Mouse (Mus musculus): ENCODE data around the gene Ctsll3.

Gene Ctsll3

GRCm38 (mm10) chr13:60802749-60803148 is at the start of gene Ctsll3:
TSS of gene Ctsll3 (minus strand) at chr13:60802849.
- DNase-seq (ENCODE audit: low read depth, low spot score), result no peak

GRCm38 (mm10) chr13:60848241-60849120 is 45.8 kb upstream of the Ctsll3 start:
- DNase-seq (ENCODE audit: low read depth, low spot score), result no peak

GRCm38 (mm10) chr13:60843153-60843552 is 40.5 kb upstream of the Ctsll3 start:
- DNase-seq (ENCODE audit: low read depth, low spot score), result no peak

GRCm38 (mm10) chr13:60842703-60843102 is 40.1 kb upstream of the Ctsll3 start:
- DNase-seq (ENCODE audit: low read depth, low spot score), result no peak

DNA sequence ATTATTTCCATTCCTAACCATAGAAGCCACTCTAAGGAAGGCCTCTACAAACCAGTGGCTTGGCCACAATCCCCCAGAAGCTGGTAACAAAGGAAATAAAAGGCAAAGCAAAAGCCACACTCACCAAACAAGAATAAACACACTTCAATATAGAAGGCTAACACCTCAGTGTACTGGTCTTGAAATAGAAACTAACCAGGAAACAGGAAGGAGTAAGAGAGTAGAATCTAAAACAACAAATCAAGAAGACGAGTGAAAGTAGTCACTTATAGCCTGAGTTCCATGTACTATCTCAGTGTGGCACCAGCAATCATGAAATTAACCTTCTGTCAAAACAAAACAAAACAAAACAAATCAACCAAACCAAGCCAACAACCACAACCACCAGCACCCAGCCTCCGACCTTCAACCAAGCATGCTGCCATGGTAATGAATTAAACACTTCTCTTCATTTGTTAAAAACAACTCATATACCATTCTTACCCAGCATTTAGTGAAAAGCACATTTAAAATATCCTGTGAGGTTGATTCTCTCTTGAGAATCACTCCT is 36.8 kb upstream of the Ctsll3 start:
- DNase-seq (ENCODE audit: low read depth, low spot score), result no peak

DNA sequence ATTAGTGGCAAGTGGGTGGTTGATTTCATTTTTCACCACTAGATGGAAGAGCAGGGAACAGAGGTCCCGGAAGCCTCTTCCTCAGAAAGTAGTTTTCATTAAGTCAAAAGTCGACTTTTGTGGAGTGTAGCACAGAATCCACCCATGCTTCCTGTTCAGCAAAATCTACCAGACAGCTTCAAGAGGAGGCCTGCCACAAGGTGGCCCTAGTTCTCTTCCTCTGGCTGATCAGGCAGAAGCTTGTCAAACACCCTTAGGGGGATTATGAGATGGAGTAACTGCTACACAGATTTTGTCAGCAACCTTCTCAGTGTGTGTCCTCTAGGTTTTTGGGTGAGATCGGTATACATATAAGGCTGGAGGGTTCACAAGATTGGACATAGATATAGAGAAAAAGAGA is 23.4 kb upstream of the Ctsll3 start:
- DNase-seq (ENCODE audit: low read depth, low spot score), result no peak

- no peak for DNase-seq (ENCODE audit: low read depth, low spot score)
Measured at GRCm38 (mm10) chr13:60820486-60821175, 18.0 kb upstream of the Ctsll3 start.

GRCm38 (mm10) chr13:60819469-60819868 is 16.8 kb upstream of the Ctsll3 start:
- peak; percentile 37 for DNase-seq (ENCODE audit: low read depth, low spot score)

DNA sequence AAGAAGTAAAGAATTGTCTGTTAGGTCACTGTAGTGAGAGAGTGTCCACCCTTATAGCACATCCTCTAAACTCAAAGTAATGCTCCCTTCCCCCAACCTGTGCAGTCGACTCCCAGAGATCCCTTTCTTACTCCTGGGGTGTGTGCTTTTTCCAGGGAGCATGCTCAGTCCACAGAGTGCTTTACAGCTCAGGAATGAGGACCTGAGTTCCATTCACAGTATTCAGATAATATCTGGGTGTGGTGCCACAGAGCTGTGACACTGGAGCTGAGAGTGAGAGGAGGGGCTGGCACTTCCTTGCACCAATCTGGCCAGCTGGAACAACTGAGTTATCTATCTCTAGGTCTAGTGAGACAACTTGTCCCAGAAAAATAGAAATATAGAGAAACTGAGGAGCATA is 11.1 kb upstream of the Ctsll3 start:
- no peak for DNase-seq (ENCODE audit: low read depth, low spot score)

DNA sequence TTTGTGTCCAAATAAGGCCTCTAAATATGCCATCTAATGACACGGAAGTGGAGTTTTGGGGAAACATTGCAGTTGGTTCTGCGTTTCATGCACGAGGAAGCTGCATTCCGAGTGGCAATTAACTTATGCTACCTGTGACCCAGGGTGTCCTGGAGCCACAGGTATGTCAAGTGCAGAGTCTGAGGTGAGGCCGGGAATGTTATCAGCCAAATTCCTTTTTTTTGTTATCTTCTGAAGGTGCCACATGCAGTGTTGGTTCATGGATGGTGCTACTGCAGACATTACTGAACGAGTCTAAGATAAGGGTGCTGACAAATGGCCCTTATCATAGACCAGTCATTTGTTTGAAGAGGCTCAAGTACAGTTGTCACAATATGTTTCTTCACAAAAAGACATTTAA is 10.1 kb upstream of the Ctsll3 start:
- DNase-seq (ENCODE audit: low read depth, low spot score), result no peak

DNA sequence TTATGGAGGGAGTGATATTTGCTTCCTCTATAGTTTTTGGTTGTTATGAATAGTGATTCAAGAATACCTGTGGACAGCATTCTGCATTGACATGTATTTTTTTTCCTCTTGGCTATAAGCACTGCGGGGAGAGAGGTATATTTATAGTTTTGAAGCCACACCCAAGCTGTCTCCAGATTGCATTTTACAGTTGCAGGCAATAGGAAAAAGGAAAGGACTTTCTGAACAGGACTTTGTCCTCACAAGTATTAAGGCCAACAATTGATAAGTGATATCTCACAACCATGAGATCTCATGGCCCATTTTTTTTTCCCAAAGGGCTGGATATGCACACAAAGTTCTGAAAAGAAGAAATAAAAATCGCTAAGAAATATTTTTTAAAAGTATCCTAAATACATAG is 7.0 kb upstream of the Ctsll3 start:
- no peak for DNase-seq (ENCODE audit: low read depth, low spot score)

- no peak for DNase-seq (ENCODE audit: low read depth, low spot score)
Measured at GRCm38 (mm10) chr13:60789466-60789865, 13.2 kb downstream of the Ctsll3 start.

DNA sequence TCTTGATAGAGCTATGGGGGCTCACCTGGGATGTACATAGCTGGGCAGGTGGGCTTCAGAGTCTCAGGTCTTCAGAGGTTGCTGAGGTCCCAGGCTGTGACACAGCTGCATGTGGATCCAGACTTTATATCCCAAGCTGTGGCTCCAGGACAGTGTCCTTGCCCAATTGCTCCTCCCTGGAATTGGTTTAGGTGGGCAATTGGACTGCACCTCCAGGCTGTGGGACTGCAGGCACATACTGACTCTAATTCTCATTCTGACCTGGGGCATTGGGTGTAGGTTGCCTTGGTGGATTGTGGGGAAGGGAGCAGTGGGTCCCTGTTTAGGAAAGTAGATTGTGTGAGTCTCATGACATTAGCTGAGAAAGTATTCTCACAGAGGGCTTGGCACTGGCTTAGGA is 16.4 kb downstream of the Ctsll3 start, which contains the start of gene BC051665:
BC051665 (minus strand) TSS at position 101 of the 400 bp plus-strand sequence.
- no peak for DNase-seq (ENCODE audit: low read depth, low spot score)

DNA sequence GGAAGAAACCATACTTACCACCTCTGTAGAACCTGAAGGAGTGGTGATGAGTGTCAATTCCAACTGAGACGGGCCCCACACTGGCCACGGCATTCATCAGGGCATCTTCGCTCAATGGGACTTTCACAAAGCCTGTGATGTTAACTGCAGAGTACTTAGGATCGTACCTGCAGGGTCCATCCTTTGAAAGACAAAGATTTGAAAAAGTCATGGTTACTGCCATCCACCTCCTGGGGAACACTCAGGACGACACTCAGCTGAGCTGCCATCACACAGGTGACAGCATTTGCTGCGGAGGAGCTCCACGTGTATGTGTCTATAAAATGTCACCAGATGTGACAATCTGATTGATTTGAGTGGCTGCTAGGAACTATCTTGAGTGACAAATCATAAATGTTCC is 19.3 kb downstream of the Ctsll3 start:
- DNase-seq (ENCODE audit: low read depth, low spot score), result no peak

DNA sequence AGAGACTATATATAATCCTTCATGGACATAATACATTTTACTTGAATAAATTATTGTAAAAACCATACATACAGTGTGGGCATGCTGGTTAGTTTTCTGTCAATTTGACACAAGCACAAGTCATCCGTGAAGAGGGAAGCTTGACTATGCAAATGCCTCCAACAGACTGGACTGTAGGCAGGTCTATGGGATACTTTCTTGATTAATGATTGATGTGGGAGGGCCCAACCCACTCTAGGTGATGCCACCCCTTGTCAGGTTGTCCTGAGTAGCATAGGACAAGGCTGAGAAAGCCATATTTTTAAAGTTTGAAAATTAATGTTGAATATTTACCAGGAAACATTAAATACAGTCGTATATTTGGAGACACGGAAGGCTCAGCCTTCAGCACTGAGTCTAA is 22.1 kb downstream of the Ctsll3 start:
- DNase-seq (ENCODE audit: low read depth, low spot score), result no peak

DNA sequence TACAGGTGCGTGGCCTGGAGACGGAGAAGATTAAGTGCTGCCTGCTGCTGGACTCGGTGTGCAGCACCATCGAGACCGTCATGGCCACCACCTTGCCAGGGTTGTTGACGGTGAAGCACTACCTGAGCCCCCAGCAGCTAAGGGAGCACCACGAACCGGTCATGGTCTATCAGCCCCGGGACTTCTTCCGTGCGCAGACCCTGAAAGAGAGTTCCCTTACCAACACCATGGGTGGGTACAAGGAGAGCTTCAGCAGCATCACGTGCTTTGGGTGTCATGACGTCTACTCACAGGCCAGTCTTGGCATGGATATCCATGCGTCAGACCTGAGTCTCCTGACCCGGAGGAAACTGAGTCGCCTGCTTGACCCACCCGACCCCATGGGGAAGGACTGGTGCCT is 41.5 kb downstream of the Ctsll3 start:
- no peak for DNase-seq (ENCODE audit: low read depth, low spot score)

- no peak for DNase-seq (ENCODE audit: low read depth, low spot score)
Measured at GRCm38 (mm10) chr13:60760392-60760791, 42.3 kb downstream of the Ctsll3 start.

- peak; percentile 59 for DNase-seq (ENCODE audit: low read depth, low spot score)
Measured at GRCm38 (mm10) chr13:60759136-60759535, 43.5 kb downstream of the Ctsll3 start.

GRCm38 (mm10) chr13:60757292-60757691 is 45.4 kb downstream of the Ctsll3 start:
- no peak for DNase-seq (ENCODE audit: low read depth, low spot score)

- no peak for DNase-seq (ENCODE audit: low read depth, low spot score)
Measured at GRCm38 (mm10) chr13:60755251-60755650, 47.4 kb downstream of the Ctsll3 start.

- DNase-seq (ENCODE audit: low read depth, low spot score), result no peak
Measured at GRCm38 (mm10) chr13:60753216-60753615, 49.4 kb downstream of the Ctsll3 start.

DNA sequence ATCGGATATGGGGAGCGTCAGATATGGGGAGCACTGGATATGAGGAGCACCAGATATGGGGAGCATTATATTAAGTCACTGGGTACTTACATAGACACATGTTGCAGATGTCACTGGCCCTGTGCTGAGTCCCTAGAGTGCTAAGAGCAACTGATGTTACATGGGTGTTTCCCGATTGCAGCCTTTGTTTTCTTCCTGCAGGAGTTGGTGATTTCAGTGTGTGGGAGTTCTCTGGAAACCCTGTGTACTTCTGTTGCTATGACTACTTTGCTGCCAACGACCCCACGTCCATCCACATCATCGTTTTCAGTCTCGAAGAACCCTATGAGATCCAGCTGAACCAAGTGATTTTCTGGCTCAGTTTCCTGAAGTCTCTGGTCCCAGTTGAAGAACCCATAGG is 51.7 kb downstream of the Ctsll3 start:
- DNase-seq (ENCODE audit: low read depth, low spot score), result no peak

DNA sequence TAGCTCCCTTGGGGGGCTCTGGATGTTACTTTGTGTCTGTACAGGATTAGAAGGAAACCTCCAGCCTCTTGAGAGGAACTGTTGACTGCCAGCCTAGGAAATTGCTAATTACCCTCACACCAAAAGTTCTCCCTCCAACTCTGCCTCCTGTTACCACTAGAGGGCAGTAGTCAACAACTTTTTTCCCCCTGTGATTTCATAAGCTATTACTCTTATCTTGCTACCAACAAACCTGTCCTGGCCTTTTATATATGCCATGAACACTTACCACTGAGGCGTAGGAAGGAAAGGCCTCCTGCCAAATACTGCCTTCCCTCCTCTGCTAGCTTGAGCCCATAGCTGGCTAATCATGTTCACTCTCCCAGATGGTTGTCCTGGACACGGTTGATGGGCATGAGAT is 54.1 kb downstream of the Ctsll3 start:
- peak; percentile 35 for DNase-seq (ENCODE audit: low read depth, low spot score)

Data from mesoderm, embryonic 11.5 days (tissue).